Mouse (Mus musculus) intestine, postnatal 0 days (tissue): ENCODE results near the gene Misp. TPM values are rescaled to one million over a fixed set of nuclear protein-coding genes. Genes with fewer than 3 reads are reported as not detected.

Experiments used
- ATAC-seq: fragments of 200-750 bp; cut with Nextera tagmentation; 2 replicates; pipeline ENCODE4 v1.8.0; 2017; ENCODE audit warnings: mild to moderate bottlenecking, moderate TSS enrichment, moderate library complexity
- H3K27ac ChIP-seq: fragments of 300-500 bp; sonication (generic); 2 replicates; pipeline ENCODE4 v1.5.1; 2014; ENCODE audit warnings: mild to moderate bottlenecking, low read depth, low read length, moderate library complexity
- H3K27me3 ChIP-seq: fragments of 300-500 bp; sonication (generic); replicated peaks from 2 replicates; pipeline ENCODE4 v1.6.1; 2014; ENCODE audit warnings: low read length, mixed read lengths; ENCODE audit not compliant: control insufficient read depth, insufficient read depth
- H3K36me3 ChIP-seq: fragments of 300-500 bp; sonication (generic); 2 replicates; pipeline ENCODE4 v1.6.1; 2014; ENCODE audit warnings: mild to moderate bottlenecking, moderate library complexity; ENCODE audit not compliant: control insufficient read depth, insufficient read depth
- H3K4me1 ChIP-seq: fragments of 300-500 bp; sonication (generic); replicated peaks from 2 replicates; pipeline ENCODE4 v1.6.1; 2014; ENCODE audit warnings: antibody characterized with exemption, low read length, mixed read lengths; ENCODE audit not compliant: control insufficient read depth, insufficient read depth
- H3K4me2 ChIP-seq: fragments of 300-500 bp; sonication (generic); replicated peaks from 2 replicates; pipeline ENCODE4 v1.6.1; 2014; ENCODE audit warnings: low read depth, mild to moderate bottlenecking, moderate library complexity
- H3K4me3 ChIP-seq: fragments of 300-500 bp; sonication (generic); 2 replicates; pipeline ENCODE4 v1.5.1; 2014; ENCODE audit warnings: low read depth, low read length
- H3K9ac ChIP-seq: fragments of 300-500 bp; sonication (generic); 2 replicates; pipeline ENCODE4 v1.6.1; 2014; ENCODE audit warnings: mild to moderate bottlenecking, low read depth, low read length
- H3K9me3 ChIP-seq: fragments of 300-500 bp; sonication (generic); 2 replicates; pipeline ENCODE4 v1.6.1; 2016; ENCODE audit warnings: mixed run types; ENCODE audit not compliant: control insufficient read depth
- CTCF ChIP-seq: sonication (generic); IDR thresholded peaks from 2 replicates; pipeline ENCODE4 v1.5.1; 2016; ENCODE audit warnings: low read depth, mild to moderate bottlenecking, control low read depth, antibody characterized with exemption, moderate library complexity
- WGBS: fragments of 180-500 bp; shearing (Covaris S2); extraction: QIAGEN DNeasy Blood & Tissue Kit; methylation state at CpG from one replicate; pipeline ENCODE4 v1.1.7; 2014; 5-methylcytosine and 5-hydroxymethylcytosine counted together
- polyA plus RNA-seq: library from polyadenylated mRNA; unstranded; fragments of >200 nt; fragmentation: Nextera tagmentation; extraction: Ambion mirVana; gene quantifications from 2 replicates; pipeline ENCODE4 v1.2.1, GENCODE M21; 2015

Gene Misp
- polyA plus RNA-seq, 1 experiment from 2014 or later: 254 TPM

DNA sequence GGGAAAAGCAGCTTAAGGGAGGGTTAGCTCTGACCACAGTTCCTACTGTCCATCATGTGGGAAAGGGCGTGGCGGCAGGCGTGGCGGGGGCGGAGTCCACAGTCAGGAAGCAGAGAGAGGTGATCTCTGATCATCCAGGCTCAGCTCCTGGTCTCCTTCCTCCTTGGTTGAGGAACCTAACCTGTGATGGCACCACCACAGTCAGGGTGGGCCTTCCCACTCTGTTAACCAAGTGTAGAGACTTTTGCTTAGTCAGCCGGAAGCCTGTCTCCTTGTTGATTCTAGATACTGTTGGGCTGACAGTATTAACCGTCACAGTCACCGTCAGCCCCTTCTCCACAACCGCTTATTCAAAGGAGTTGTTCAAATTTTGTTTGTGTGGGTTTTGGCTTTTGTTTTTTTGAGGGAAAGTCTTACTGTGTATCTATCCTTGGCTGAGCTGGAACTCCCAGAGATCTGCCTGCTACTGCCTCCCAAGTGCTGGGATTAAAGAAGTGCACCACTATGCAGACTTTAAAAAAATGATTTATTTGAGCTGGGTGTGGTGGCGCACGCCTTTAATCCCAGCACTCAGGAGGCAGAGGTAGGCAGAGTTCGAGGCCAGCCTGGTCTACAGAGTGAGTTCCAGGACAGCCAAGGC is 22.4 kb upstream of the Misp start:
- Histone ChIP-seq H3K4me2 (no peak overlapping the region), H3K27ac (no peak overlapping the region), H3K9ac (no peak overlapping the region), H3K4me1 (no peaks in the 10 kb centered on the region; the same call in 1 of the 2 replicates), H3K9me3 (no peaks in the 10 kb centered on the region), H3K27me3 (no peaks in the 10 kb centered on the region), H3K36me3 (no peaks in the 10 kb centered on the region), H3K4me3 (no peak overlapping the region)
- 0 out of 2 replicates have a peak, but pooled peaks have one; percentile 32 for ATAC-seq
- 84% methylated on average over 12 of the region's 12 CpGs for WGBS
- no peak for TF ChIP-seq CTCF

DNA sequence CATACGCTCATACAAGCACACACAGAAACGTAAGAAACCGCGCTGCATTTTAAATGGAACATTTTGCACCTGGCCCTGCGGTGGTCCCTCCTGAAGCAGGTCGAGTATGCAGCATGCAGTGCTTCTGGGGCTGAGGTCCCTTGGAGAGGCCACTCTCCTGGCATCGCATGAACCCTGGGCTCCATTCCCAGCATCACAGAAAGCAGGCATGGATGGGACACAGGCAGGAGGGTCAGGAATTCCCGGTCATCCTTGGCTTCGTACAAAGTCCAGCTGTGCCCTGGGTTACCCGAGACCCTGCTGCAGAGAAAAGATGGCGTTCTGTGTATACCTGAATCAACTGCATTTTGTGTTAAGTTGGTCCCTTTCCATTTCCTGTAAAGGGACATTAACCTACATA is 20.3 kb upstream of the Misp start:
- ATAC-seq: no peak
- no peaks in the 10 kb centered on the region for H3K9me3 ChIP-seq
- H3K36me3 ChIP-seq: no peaks in the 10 kb centered on the region
- H3K4me2 ChIP-seq: no peak overlapping the region
- TF ChIP-seq CTCF: no peak
- no peaks in the 10 kb centered on the region for H3K27me3 ChIP-seq
- WGBS: 82% methylated on average over 11 of the region's 11 CpGs
- no peak overlapping the region for H3K9ac ChIP-seq
- H3K27ac ChIP-seq: no peak overlapping the region
- H3K4me3 ChIP-seq: no peak overlapping the region
- H3K4me1 ChIP-seq: no peaks in the 10 kb centered on the region

DNA sequence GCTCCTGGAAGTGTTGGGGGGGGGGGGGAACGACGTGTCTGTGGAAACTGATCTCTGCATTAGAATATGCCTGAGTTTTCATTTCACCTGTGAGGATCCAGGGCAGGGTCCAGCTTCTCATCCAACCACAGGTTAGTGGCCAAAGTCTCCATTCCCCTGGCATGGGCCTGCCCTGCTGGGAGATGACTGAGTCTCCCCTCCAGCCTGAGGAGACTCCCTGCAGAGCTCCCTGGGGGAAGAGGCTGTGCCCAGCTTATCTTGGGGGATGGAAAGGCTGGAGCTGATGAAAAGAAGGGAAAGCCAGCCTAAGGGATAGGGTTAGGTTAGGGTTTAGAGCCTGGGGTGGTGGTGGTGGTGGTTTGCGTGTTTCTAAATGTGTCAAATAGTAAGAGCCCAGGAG is 19.0 kb upstream of the Misp start:
- Histone ChIP-seq H3K4me1 (no peaks in the 10 kb centered on the region), H3K9me3 (no peaks in the 10 kb centered on the region), H3K9ac (no peak overlapping the region), H3K4me3 (no peak overlapping the region), H3K27me3 (no peaks in the 10 kb centered on the region), H3K4me2 (no peak overlapping the region), H3K36me3 (no peaks in the 10 kb centered on the region), H3K27ac (no peak overlapping the region)
- no peak for TF ChIP-seq CTCF
- no peak for ATAC-seq
- WGBS: 65% methylated on average over 3 of the region's 3 CpGs

DNA sequence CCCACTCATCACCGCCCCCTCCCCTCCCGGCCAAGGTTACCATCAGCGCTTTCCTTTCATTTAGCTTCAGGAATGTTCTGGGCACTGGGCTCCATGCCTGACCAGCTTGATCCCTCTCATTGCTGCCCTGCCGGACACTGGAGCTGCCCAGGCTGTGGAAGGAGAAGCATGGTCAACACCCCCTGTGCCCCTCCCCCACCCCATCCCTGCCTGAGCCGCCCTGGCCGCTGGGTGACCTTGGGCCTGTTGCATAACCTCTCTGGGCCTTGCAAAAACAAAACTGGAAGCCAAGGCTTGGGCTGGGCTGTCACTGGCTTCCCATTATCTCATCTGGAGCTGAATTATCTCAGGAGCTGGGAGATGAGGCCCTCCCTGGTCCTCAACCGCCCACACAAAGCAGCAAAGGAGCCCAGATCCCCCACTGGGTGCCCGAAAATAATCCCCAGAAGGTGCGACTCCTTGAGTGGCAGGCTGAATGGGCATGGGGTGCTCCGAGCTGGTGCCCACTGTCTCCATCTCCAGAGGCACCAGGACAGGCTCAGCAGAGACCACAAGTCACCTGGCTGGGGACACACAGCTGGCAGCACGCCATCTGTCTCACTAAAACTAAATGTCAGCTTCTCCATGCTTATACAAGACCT is 18.3 kb upstream of the Misp start:
- no peaks in the 10 kb centered on the region for H3K27me3 ChIP-seq
- H3K4me2 ChIP-seq: no peak overlapping the region
- H3K9me3 ChIP-seq: no peaks in the 10 kb centered on the region
- no peak overlapping the region for H3K4me3 ChIP-seq
- no peak for TF ChIP-seq CTCF
- H3K27ac ChIP-seq: no peak overlapping the region
- 0 out of 2 replicates have a peak overlapping the region, but pooled peaks have one; percentile 5 for H3K9ac ChIP-seq
- H3K4me1 ChIP-seq: no peaks in the 10 kb centered on the region
- ATAC-seq: no peak
- no peaks in the 10 kb centered on the region for H3K36me3 ChIP-seq
- 44% methylated on average over 11 of the region's 11 CpGs for WGBS

DNA sequence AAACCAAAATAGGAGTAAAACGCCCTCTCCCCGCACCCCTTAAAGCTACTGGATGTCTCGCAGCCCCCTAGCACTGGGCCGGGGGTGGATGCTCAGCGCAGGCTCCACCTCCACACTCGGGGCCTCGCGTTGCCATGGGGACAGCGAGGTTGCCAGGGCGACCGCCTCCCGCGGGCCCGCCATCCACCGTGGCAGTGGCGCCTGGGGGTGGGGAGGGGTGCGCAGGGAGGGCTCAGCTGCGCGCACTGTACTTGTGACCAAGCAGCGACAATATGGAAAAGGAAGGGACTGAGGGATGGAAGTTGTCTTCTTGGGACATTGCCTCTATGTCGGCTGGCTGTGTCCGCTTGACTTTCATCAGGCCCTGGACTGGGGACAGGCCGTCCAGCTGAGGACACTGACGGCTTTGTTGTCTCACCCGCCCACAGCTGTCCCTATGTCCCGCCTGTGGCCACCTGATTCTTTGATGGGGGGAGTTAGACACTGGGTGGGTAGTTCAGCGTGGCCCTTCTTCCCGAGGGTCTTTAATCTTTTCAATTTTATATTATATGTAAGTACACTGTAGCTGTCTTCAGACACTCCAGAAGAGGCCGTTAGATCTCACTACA is 17.0 kb upstream of the Misp start:
- no peak overlapping the region for H3K9ac ChIP-seq
- WGBS: 37% methylated on average over 29 of the region's 29 CpGs
- no peaks in the 10 kb centered on the region for H3K27me3 ChIP-seq
- no peak overlapping the region for H3K4me3 ChIP-seq
- no peak for ATAC-seq
- no peak for TF ChIP-seq CTCF
- no peak overlapping the region for H3K4me2 ChIP-seq
- no peaks in the 10 kb centered on the region for H3K36me3 ChIP-seq
- no peak overlapping the region for H3K27ac ChIP-seq
- H3K9me3 ChIP-seq: no peaks in the 10 kb centered on the region
- no peaks in the 10 kb centered on the region for H3K4me1 ChIP-seq

DNA sequence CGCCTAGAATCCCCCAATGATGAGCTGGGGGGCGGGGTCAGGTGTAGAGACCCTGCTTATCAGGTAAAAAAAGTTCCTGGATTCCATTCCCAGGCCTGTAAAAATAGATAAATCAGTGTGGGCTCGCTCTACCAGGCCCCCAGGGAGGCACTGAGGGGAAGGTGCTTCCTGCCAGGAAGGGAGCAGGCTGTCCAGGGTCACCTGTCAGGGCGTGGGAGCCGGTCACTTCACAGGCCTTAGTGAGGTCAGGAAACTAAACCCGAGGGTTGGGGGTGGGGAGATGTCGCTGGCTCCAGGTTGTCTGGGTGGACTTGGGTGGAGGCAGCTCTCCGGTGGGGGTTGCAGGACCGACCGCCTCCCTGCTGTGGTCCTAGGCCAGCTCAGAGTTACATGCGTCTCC is 15.2 kb upstream of the Misp start:
- no peaks in the 10 kb centered on the region for H3K36me3 ChIP-seq
- no peaks in the 10 kb centered on the region for H3K4me1 ChIP-seq
- H3K9me3 ChIP-seq: no peaks in the 10 kb centered on the region
- no peak overlapping the region for H3K4me2 ChIP-seq
- ATAC-seq: no peak
- 49% methylated on average over 11 of the region's 11 CpGs for WGBS
- H3K9ac ChIP-seq: no peak overlapping the region
- H3K27ac ChIP-seq: no peak overlapping the region
- no peaks in the 10 kb centered on the region for H3K27me3 ChIP-seq
- no peak overlapping the region for H3K4me3 ChIP-seq
- TF ChIP-seq CTCF: no peak
